Mouse (Mus musculus) CD4-positive, CD25-positive, alpha-beta regulatory T cell, adult 2 months (primary cell): ENCODE measurements around the gene Sgsh.
"Not testable (repeated sequence)": the region's sequence is repeated elsewhere in the genome, so short reads cannot be mapped to it uniquely, and the experiment has no call there.

ENCODE experiments used
- DNase-seq: peaks from one replicate; pipeline ENCODE4 v3.0.0-alpha.2; 2012; ENCODE audit warnings: low read depth, low spot score

Gene Sgsh

DNA sequence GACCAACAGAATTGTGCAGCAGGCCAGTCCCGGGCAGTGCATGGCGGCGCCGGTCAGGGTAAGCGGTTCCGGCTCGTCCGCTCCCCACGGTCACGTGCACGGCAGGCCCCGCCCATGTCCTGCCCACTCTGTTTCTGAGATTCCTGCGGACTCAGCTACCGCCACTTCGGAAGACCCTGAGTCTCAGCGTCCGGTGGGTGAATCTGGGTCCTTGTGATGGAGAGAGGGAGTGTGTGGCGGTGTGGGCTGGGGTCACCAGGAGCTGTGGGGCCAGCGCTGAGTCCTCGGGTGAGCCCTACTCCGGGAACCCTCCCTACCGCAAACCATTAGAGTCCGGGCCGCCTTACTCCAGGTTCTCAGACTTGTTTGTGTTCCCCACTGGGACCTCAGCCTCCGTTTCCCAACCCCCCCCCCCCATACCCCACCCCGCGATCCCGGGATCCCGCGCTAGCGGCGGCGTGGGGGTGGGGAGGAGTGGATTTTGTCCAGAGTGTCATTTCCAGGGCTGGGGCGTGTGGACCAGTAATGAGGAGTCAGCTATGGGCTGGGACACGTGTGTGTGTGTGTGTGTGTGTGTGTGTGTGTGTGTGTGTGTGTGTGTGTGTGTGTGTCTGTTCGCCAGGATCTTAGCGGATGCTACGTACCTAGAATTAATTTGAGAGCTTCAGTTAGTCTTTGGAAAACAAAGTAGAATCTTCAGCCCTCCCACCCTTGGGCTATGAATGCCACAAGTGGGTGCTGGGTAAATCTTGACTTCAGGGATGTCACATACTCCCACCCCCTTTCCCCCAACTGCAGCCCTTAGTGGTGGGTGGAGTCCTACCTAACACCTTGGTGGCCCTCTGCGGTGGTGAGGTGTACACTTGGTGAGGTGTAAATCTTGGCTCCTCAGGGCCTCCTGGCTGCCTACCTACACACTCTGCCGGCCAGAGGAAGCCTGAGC, at the start of gene Sgsh, which contains the start of gene Slc26a11:
TSS of gene Sgsh (minus strand) at position 94 of the 943 bp plus-strand sequence.
TSS of gene Slc26a11 (plus strand) at position 115 of the 943 bp plus-strand sequence.
- peak; percentile 77 for DNase-seq

DNA sequence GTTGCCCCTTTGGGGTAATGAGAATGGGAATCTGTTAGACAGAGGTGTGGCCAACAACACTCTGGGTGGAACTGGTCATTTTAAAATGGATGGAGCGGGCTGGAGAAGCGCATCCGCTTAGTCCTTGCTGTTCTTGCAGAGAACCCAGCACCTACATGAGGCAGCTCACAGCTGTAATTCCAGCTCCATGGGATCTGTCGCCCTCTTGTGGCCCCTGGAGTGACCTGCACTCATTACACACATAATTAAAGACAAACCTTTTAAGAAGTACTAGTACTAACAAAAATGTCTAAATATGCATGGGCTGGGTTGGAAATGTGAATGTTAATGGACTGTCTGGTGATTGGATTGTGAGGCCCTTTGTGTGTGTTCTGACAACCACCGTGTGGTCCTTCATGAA, 49.3 kb upstream of the Sgsh start:
- DNase-seq: peak; percentile 82

DNA sequence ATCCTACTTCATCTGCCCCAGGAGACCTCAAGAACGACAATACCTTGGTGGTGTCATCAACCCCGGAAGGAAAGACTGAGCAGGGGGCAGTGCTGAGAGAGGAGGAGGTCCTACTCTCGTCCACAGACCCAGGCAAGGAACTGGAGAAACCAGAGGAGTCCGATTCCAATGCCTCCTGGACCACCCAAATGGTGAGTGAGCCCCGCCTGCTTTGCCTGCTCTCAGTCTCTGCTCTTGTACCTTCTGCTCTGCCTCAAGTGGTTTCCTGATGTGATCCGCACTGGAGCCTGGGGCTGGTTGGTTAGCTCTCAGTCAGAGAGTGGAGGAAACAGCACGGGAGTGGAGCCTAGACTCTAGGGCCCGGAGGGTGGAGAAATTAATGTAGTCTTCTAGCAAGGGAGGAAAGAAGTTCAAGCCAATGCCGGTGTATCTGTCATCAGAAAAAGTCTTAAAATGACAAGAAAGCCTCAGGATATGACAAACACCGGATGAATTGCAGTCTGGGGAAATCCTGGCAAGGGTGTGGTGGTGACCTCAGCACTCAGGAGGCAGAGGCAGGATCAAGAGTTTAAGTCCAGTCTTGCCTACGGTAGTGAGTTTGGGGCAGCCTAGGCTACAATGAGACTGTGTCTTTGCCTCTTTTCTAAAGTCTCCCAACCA, 47.3 kb upstream of the Sgsh start:
- no peak for DNase-seq

DNA sequence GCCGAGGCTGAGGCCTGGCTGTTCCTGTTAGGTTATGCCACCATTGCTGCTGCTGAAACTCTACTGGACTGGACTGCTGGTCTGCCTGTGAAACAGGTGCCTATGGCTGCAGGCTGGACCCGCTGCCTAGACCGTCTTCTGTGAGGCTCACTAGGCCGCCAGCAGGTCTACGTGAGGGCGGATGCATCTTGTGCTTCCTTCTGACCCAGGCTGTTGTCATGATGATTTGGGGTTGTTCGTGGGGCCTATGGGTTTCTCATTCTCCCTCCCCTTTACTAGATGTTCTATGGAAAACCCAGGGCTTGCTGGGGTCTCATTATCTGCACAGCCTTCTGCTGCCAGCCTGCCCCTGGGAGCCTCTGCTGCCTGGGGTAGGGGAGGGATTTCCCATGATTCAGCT, 41.1 kb upstream of the Sgsh start:
- DNase-seq: no peak

DNA sequence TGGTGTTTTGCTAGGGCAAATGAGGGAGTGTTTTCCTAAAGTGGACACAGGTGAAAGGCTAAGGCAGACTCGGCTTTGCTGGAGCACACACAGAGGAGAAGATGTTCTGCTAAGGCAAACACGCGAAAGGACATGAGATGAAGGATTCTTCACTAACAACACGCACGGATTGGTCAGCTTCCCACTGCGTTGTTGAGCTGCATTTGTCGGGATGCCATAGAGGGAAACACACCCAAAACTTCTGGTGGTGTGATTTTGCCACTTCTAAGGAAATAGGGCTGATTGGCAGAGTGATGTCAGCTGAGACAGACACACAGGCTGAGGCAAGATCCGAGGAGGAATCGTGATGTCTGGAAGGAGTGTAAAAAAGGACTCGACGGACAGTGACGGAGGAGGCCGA, 40.6 kb upstream of the Sgsh start:
- DNase-seq: no peak

DNA sequence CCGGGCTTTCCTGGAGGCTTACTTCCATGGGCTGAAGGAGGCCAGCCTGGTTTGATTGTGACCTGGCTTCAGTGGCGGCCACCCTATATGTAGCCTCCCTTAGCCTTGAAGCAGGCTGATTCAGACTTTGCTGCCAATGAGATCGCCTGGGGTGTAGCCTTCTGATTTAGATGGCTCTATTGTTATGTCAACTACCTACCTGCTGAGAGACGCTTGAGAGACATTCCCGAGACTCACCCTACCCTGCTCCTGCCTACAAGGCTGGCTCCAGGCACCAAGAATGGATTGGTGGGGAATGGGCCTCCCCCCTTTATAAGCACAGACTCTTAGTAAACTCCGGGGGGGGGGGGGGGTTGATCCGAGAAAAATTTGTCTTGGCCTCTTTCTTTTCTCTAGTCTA, 40.1 kb upstream of the Sgsh start:
- no peak for DNase-seq

DNA sequence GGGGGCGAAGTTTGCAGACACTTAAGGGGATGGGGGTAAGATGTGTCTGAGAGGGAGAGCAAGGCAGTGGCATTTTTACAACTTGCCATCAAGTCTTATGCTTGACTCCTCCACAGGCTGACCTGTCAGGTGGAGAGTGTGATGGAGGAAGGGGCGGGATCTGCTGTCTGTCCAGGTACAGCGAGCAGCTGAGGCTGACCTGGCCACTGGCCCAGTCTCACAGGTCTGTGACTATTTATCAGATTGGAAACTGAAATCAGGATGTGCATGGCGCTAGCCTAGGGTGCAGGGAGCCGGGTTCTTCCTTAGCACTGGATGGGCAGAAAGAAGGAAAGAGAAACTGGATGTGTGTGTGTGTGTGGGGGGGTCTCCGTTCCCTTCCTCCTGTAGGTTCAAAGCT, 38.9 kb upstream of the Sgsh start:
- DNase-seq: no peak

DNA sequence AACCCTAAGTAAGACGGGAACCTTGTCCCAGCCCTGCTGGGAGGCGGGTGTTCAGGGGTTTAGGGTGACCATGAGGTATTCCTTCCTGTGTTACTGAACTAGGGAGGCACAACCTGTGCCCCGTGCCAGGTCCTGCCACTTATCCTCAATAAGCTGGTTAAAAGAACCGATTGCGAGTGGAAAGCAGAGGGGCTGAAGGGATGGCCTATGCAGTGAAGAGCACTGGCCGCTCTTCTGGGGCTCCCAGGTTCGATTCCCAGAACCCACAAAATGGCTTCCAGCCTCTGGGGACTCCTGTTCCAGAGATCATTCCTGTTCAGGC, 38.1 kb upstream of the Sgsh start:
- no peak for DNase-seq

DNA sequence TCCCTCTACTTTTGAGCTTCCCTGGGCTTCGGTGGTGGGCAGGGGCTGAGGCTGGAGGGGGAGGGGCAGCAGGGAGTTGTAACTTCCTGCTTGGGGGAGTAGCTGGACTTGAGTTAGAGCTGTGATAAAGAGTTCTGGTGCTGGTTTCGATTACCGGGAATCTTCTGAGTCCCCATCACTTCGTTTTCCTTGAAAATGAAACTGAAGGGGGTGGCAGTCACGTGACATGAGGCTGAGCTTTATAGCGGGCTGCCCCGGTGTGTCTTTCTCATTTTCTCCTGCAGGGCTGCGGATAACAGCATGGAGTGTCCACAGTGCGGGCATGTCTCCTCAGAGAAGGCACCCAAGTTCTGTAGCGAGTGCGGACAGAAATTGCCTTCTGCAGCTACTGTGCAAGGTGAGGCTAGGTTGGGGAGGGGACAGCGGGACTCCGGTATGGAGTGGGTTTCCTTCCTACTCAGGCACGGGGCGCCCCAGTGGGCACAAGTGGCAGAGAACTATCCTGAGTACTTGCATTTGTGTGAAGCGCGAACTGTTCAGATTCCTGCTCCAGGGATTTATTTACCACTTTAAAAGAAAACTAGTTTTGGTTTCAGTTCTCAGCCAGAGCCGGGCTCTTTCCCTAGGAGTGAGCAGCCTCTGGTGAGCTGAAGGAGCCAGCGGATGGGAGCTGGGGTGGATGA, 37.6 kb upstream of the Sgsh start, which contains the start of gene Rnf213:
TSS of gene Rnf213 (plus strand) at position 301 of the 683 bp plus-strand sequence.
- DNase-seq: peak; percentile 84

DNA sequence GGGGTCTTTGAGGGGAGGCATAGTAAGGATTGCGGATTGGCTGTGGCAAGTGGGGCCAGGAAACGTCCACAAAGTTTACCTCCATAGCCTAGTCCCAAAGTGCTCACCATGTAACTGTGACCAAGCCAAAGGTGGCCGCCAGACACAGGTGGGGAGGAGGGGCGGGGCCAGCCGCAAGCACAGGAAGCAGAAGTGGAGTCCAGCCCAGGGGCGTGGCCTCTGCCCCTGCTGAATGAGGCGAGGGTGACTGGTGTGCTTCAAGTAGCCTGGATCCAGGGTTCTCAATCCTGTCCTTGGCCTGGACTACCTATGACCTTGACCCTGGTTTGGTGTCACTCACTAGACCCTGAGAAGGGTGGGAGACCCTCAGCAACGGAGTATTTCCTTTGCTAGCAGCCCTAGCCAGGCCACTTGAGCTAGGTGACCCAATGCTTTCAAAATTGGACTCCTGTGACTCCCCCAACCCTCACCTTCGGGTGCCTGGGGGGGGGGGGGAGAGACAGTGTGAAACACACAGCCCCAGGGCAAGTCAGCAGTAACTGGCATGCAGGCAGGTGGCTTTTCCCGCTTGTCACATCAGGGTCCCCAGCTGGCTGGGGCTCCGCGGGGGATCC, 36.8 kb upstream of the Sgsh start:
- DNase-seq: peak; percentile 84

DNA sequence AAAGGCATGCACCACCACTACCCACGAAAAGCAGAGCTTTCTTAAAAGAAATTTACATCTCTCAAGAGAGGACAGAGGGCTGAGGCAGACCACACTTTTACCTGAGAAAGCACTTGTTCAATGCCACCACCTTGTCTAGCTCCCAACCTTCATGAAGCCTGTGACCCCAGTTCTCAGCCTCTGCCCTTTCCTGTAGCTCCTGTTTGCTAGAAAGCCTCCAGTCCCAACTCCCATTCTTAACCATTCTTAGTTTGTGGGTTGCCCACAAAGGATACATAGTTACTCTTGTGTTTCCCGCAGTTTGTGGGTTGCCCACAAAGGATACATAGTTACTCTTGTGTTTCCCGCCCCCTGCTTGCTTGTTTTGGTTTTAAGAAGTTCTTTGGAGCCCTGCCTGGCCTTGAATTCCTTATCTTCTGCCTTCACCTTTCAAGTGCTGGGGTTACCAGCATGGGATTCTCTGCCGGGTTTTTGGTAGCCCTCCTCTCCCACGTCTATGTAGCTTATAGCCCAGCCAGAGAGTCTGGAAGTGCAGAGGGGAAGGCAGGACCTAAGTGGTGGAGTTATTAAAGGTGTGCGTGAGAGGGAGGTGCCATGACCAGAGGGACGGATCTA, 36.2 kb upstream of the Sgsh start:
- peak; percentile 33 for DNase-seq

DNA sequence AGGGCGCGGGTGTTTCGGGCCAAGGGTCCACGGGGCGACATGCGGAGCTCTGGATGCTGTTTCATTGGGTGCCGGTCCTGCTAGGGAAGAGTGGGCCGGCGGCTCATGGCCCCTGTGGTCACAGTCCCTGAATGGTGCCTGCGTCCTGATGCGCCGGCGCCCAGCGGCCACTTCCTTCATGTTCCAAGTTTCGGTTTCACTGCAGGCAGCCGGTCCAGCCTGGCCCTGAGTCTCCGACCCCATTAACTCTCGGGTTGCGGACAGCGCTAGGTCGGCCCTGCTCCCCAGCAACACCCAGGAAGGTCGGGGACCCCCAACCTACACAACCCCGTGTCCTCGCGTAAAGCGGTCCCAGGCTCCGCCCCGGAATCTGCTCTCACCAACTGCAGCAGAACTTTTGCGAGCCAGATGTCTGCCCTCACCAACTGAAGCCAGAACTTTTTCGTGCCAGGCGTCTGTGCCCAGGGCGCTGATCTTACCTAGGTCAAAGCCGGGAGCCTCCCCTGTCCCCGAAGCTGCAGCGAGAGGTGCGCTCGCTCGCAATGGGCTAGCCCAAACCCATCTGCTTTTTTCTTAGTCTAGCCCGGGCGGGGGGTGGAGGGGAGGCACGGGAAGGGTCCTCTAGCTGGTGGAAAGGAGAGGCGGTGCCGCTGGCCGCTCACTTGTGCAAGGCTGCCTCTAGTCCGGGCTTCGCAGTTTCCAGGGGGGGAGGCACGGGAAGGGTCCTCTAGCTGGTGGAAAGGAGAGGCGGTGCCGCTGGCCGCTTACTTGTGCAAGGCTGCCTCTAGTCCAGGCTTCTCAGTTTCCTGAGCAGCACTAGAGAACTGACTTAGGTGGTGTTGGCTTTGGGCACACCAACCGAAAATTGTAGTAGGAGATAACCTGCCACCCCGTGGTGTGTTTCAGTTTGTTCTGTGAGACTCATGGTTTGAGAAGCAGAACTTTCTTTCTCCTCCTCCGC, 35.2 kb upstream of the Sgsh start:
- peak; percentile 69 for DNase-seq

DNA sequence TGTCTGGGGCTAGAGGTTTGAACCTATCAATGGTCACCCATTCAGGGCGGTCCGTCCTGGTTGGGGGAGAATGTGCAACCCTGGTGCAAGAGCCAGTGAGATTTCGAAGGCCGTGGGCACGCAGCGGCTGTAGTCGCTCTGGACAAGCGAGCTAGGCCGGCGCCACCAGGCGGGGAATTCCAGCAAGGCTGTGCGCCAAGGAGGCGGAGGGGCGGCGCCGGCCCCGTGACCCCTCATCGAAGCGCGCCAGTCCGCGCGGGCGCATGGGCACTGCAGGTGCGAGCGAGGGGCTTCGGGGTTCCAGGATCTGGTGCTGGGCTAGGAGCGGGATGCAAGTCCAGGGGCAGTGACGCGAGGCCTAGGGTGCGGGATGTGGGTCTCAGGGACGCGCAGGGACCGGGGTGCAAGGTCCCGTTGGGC, 34.5 kb upstream of the Sgsh start:
- peak; percentile 52 for DNase-seq

DNA sequence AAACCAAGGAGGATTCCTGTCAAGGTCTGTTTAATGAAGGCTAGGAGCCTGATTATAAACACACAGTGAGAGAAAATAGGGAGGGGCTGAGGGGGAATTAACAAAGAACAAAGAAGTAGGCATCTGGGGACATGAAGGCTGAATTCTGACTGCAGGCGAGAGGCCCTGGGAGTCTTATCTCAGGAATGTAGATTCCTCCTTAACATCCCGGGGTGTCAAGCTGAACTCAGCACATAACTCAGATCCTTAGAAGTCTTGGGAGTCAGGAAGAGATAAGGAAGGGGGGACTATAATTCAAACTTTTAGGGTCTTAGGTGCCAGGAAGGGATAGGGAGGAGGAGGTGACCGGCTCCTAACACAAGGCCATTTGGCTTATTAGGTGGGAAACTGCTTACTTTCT, 31.9 kb upstream of the Sgsh start:
- DNase-seq: not testable (repeated sequence)

DNA sequence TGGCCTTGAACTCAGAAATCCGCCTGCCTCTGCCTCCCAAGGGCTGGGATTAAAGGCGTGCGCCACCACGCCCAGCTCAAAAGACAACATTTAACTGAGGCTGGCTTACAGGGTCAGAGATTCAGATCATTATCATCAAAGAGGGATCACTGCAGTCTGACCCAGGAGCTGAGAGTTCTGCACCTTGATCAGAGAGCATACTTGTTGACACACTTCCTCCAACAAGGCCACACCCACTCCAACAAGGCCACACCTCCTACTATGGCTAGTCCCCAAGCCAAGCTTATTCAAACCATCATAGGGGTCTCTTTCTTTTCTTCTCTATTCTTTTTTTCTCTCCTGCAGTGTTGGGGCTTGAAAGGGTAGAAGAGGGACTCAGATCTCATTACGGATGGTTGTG, 31.0 kb upstream of the Sgsh start:
- DNase-seq: peak; percentile 44

DNA sequence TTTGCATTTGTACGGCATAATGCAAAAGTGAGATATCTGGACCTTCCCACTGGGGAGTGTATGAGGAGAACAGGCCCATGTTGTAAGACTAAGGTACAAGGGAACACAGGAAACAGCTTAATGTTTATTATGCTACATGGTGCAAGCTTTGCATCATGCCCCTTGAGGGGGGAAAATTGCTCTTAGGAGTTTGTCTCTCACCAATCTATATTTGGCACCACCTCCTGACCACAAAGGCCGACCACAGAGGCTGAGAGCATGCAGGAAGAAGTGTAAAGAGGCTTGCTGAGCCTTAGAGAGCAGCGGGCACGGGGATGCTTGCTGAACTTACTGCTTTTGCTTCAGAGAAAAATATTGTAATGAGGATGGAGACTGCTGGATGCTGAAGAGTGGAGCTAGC, 29.6 kb upstream of the Sgsh start:
- DNase-seq: peak; percentile 69

DNA sequence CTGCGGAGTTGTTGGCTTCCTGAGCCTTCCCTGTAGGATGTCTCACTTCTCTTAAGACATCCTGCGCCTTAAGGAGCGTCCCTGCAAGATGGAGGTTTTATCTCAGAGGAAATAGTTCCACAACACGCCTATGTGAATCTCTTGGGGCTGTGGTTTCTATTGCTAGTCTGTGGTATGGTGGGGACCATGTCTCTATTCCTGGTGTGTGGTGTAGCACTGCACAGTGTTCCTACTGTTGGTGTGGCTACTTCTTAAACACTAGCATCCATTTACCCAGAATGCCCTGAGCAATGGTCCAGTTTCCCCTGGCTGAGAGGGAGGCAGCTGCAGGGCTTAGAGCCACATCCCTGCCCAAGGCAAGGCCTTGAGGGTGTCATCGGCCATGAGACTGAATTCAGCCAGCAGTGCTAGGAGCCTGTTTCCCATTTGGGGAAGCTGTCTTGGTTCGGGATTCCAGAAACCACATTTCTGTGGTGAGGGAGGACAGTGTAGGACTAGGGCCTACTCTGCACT, 27.1 kb upstream of the Sgsh start:
- DNase-seq: no peak

DNA sequence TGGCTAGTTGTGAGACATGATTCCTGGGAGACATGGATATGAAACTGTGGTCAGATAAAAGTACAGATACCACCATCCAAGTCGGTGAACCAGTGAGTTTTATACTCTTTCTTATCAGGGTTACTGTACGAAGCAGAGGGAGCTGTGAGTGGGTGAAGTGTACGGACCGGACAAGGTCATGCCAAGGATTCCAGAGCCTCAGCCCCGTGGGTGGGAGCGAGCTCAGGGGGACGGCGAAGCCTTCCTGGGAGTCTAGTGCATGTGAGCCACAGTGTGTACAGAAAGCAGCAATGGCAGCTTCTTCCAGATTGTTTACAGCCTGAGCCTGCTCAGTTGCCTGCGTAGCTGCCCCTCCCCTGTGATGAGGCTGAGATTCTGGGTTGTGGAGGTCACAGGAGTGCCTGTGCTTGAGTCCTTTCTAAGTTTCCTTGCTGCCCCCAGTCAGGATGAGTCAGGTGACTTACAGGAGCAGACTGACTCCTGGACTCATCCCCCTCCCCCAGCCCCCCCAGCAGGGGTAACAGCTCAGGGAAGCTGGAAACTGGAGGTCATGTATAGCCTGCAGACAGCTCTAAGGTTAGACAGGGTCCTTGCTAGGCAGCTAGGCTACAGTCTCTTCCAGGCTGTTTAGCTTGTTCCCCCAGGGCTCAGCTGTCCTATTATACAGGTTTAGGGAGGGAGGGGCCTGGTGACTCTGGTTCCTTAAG, 26.4 kb upstream of the Sgsh start:
- no peak for DNase-seq

DNA sequence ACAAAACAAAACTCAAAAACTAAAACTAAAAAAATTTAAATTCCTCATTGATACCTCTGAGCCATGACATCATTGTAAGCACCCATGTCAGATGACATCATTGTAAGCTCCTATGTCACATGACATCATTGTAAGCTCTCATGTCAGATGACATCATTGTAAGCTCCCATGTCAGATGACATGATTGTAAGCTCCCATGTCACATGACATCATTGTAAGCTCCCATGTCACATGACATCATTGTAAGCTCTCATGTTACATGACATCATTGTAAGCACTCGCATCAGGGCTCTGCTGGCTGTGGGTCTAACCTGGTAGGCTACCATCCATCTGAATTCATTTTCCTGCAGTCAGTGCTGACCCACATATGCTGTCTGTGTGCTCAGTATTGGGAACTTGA, 23.2 kb upstream of the Sgsh start:
- no peak for DNase-seq
